Mouse (Mus musculus) lung, postnatal 0 days (tissue): ENCODE measurements at regions not wholly inside any gene's neighbourhood (a gene's known extent, or its start where the extent isn't known, plus 50 kb on each side); places are given as distances from the start of the nearest gene placed in this dataset.

ENCODE experiments used
- CTCF ChIP-seq: IDR thresholded peaks from 2 replicates; pipeline ENCODE4 v1.5.1; 2016; ENCODE audit warnings: antibody characterized with exemption, mild to moderate bottlenecking
- EP300 ChIP-seq: IDR thresholded peaks from 2 replicates; pipeline ENCODE4 v1.6.1; 2016; ENCODE audit warnings: antibody characterized with exemption, mild to moderate bottlenecking, control low read depth

- TF ChIP-seq CTCF (no peak), EP300 (no peak)
These were observed 201.8 kb upstream of the Slc39a10 start for GRCm38 (mm10) chr1:47094498-47094897.
